Mouse (Mus musculus): Measurements from ENCODE around the gene Slc9a1.

DNA sequence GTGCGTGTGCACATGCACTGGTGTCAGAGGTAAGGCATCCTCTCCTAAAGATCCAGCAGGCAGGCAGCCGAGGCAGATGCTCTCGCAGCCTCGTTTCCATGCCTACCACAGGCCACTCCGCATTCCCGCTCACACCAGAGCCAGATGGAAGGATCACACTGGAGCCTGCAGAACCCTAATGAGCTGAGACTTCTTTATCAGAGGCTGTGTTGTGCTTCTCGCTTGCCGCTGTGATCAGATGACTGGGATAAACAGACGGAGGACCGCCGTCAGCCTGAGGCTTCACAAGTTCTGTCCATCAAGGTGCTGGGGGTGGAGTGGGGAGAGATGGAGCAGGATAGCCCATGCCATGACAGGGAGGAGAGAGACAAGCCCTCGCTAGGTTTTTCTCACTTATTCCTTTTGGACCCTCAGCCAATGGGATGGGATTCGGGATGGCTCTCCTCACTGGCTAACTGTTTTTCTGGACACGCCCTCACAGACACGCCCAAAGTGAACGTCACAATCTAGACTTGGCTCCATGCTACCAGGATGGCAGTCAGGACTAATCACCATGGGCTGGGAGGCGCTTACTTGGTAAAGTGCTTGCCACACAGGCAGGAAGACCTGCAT lies 63.2 kb downstream of the Slc9a1 start:
- TF ChIP-seq EP300 (IDR thresholded peaks at IDR 0.05; ENCODE audit: low read depth): no peak
- no peak for TF ChIP-seq CTCF (IDR thresholded peaks at IDR 0.05; ENCODE audit: low read depth)
